Mouse (Mus musculus): ENCODE data around the gene H2afy. TPM values are rescaled to one million over a fixed set of nuclear protein-coding genes. Genes with fewer than 3 reads are reported as not detected.
A peak's percentile ranks its signal among the peaks of the same experiment; 100 is the strongest.

Gene H2afy
- polyA plus RNA-seq (2016; fragmentation: Nextera tagmentation; extraction: Ambion mirVana): 162 and 164 TPM in 2 replicates

DNA sequence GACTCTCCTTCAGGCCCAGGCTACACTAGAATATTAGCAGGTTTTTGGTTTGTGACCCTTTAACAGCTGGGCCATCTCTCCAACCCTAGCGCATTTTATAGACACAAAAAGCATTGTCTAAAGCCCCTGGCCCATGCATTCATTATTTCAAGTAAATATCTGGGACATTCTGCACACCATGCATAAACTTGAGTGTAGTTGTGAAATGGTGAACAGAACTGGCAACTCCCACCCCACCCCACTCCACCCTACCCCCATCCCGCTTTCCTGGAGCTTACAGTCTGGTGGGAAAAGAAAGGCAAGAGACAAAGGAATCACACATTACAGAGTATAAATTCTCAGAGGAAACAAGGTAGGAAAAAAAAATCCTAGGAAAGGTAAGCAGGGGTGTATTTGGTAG is at the start of gene H2afy:
TSS of gene H2afy (minus strand) at position 162 of the 400 bp plus-strand sequence.
- H3K9me3 ChIP-seq (replicated peaks): no peaks in the 10 kb centered on the region
- H3K4me3 ChIP-seq: peak within 1 kb of the TSS; percentile 94
- WGBS (ENCODE audit: insufficient replicate concordance): 89% methylated on average over 2 of the region's 2 CpGs
- H3K4me1 ChIP-seq: peaks cover 40% of the 10 kb centered on the region
- ATAC-seq: no peak
- peak within 1 kb of the TSS; percentile 79 for H3K27ac ChIP-seq
- peaks cover 7% of the 10 kb centered on the region; the same call in 1 of the 2 replicates for H3K36me3 ChIP-seq
- H3K27me3 ChIP-seq (replicated peaks): no peaks in the 10 kb centered on the region
- H3K4me2 ChIP-seq: peak within 1 kb of the TSS; percentile 95
- peak within 1 kb of the TSS; percentile 93 for H3K9ac ChIP-seq

DNA sequence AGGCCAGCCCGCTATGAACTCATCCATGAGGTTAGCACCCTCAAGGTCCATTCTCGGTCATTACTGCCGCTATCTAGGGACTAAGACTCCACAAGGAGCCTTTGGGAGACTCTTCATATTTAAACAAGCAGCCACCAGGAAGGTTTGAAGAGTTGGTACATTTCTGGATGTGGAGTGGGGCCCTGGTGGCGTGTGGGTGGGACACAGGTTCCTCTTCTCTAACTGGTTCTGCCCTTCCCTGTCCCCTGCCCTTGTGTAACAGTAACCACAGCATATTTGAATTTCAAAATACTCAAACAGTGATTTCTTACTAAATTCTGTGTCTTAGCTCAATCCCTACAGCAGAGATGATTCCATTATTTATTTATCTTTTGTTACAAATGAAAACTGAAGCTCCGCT is 47.5 kb upstream of the H2afy start:
- no peak overlapping the region for H3K27ac ChIP-seq
- H3K9me3 ChIP-seq (replicated peaks): no peaks in the 10 kb centered on the region
- H3K27me3 ChIP-seq (replicated peaks): no peaks in the 10 kb centered on the region
- no peaks in the 10 kb centered on the region for H3K4me1 ChIP-seq
- no peak overlapping the region for H3K4me2 ChIP-seq
- no peak overlapping the region for H3K4me3 ChIP-seq
- no peak for ATAC-seq
- H3K9ac ChIP-seq: no peak overlapping the region
- 60% methylated on average over 5 of the region's 5 CpGs for WGBS (ENCODE audit: insufficient replicate concordance)
- H3K36me3 ChIP-seq: no peaks in the 10 kb centered on the region

DNA sequence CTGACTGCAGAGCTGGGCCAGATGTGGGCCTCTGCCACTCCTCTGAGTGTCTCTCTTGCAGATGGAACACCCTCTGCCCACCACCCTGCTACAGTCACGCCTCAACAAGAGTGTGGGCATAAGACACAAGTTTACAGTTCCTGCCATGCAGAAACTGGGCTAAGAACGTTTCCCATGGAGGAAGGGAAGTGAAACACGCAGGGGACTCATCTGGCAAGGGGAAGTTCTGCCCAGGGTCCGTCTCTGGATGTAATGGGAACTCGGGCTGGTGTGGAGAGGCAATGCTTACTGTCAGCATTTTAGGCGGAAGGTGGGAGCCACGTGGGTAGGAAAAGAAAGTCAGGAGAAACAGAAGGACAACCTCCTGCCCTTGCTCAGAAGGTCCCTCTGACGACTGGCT is 45.3 kb upstream of the H2afy start:
- ATAC-seq: no peak
- Histone ChIP-seq H3K36me3 (no peaks in the 10 kb centered on the region), H3K27me3 (replicated peaks) (no peaks in the 10 kb centered on the region), H3K4me1 (no peaks in the 10 kb centered on the region), H3K4me2 (no peak overlapping the region), H3K9me3 (replicated peaks) (no peaks in the 10 kb centered on the region), H3K4me3 (no peak overlapping the region), H3K9ac (no peak overlapping the region), H3K27ac (no peak overlapping the region)
- WGBS (ENCODE audit: insufficient replicate concordance): 26% methylated on average over 8 of the region's 8 CpGs

DNA sequence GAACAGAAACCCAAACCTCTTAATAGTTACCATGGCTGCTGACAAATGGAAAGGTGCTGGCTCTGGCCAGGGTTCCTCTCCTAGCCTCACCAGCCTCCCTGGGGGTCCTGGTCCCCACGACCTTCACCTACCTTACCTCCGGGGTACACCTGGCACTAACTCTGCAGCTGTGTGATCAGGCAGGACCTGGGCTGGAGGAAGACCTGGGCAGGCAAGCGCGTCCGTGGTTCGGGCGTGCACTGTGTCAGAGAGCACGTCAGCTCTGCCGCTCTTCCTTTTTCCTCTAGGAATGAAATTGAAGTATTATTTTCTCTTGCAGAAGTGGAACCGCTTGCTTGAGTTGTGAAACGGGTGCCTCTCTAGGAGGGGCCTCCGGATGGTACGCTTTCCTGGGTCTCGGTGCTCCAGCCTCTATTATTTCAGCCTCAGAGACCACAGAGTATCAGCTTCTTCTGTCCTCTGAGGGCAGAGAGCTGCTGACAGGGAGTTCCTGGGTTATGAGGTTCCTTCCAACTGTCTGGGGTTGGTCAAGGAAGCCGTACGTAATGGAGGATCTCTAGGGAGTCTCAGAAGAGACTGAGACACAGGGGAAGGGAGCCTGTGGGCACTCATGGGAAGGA is 42.4 kb upstream of the H2afy start, which contains the start of gene Tifab:
TSS of gene Tifab (minus strand) at position 470 of the 620 bp plus-strand sequence.
- ATAC-seq: no peak
- 70% methylated on average over 16 of the region's 16 CpGs for WGBS (ENCODE audit: insufficient replicate concordance)
- Histone ChIP-seq H3K36me3 (no peaks in the 10 kb centered on the region), H3K27me3 (replicated peaks) (no peaks in the 10 kb centered on the region), H3K9ac (no peak within 1 kb of the TSS), H3K4me3 (peak within 1 kb of the TSS; percentile 8; the same call in 1 of the 2 replicates), H3K4me2 (no peak within 1 kb of the TSS), H3K4me1 (no peaks in the 10 kb centered on the region), H3K27ac (no peak within 1 kb of the TSS), H3K9me3 (replicated peaks) (no peaks in the 10 kb centered on the region)

DNA sequence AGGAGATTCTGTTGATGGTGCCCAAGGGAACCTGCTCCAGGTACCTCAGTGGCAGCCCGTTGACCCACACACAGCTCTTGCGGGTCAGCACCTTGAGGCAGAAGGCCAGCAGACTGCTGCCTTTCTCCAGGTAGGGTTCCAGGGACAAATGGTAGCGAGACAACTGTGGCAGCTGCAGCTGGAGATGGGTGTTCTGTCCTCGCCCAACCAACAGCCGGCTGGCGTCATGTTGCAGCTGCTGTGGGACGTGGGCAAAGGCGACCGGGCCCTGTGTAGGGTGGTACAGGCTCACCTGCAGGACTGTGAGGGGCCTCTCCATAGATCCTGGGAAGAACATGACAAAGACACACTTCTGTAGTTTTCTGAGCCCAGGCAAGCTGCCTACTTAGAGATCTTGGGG is 40.1 kb upstream of the H2afy start:
- Histone ChIP-seq H3K9me3 (replicated peaks) (no peaks in the 10 kb centered on the region), H3K4me3 (no peak overlapping the region), H3K36me3 (no peaks in the 10 kb centered on the region), H3K27ac (no peak overlapping the region), H3K4me1 (no peaks in the 10 kb centered on the region), H3K4me2 (no peak overlapping the region), H3K27me3 (replicated peaks) (no peaks in the 10 kb centered on the region), H3K9ac (no peak overlapping the region)
- WGBS (ENCODE audit: insufficient replicate concordance): 81% methylated on average over 9 of the region's 9 CpGs
- ATAC-seq: no peak

DNA sequence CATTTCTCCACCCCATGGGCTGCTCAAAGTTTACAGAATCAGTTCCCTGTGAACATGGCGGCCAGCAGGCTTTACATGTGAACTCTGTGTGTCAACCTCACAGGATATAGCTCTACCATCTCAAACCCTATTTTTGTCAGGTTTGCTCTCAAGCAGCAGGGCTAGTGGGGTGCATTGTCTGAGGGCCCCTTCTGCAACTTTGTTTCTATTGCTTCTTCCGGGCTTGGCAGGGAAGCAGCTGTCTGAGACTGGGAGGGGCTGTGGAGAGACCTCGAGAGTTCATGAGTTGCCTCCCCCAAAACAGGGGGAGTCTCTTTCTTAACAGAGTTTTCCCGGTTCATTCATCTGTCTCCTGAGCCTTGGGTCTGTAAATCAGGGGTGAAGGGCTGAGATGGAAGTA is 39.7 kb upstream of the H2afy start:
- no peak overlapping the region for H3K4me2 ChIP-seq
- 67% methylated on average over 4 of the region's 4 CpGs for WGBS (ENCODE audit: insufficient replicate concordance)
- H3K9ac ChIP-seq: no peak overlapping the region
- no peaks in the 10 kb centered on the region for H3K36me3 ChIP-seq
- H3K9me3 ChIP-seq (replicated peaks): no peaks in the 10 kb centered on the region
- H3K4me3 ChIP-seq: no peak overlapping the region
- no peak overlapping the region for H3K27ac ChIP-seq
- no peaks in the 10 kb centered on the region for H3K4me1 ChIP-seq
- no peaks in the 10 kb centered on the region for H3K27me3 ChIP-seq (replicated peaks)
- no peak for ATAC-seq

DNA sequence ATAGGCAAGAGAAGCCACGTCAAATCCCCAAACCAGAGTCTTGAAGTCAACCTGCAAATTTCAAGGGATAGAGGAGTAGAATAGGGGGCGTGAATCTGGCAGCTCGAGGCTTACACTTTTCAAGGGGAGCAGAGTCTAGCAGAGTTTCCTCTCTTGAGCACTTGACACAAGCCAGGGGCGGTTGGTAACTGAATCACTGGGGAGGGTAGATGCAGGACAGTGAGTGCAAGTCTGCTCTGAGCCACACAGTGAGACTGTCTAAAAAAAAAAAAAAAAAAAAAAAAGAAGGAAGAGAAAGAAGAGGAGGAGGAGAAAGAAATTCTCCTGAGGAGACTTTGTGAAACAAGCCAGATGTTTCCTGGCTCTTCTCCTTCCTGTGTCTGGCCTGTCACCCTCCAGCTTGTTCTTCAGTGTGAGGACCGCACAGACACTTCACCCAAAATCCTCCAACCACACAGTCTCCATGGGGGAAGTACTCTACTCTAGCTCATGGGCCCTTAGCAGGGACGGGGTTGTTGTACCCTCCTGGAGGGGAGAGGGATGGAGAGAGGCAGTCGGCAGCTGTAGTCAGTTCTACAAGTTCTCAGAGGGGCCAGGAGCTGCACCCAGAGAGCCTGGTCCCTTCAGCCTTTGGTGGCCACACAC is 36.9 kb upstream of the H2afy start:
- Histone ChIP-seq H3K9ac (no peak overlapping the region), H3K4me2 (no peak overlapping the region), H3K4me1 (no peaks in the 10 kb centered on the region), H3K4me3 (no peak overlapping the region), H3K36me3 (no peaks in the 10 kb centered on the region), H3K9me3 (replicated peaks) (no peaks in the 10 kb centered on the region), H3K27me3 (replicated peaks) (0 out of 2 replicates have a peak, but pooled peaks cover 6% of the 10 kb centered on the region), H3K27ac (peak overlapping the region; percentile 64)
- no peak for ATAC-seq
- WGBS (ENCODE audit: insufficient replicate concordance): 22% methylated on average over 7 of the region's 7 CpGs

DNA sequence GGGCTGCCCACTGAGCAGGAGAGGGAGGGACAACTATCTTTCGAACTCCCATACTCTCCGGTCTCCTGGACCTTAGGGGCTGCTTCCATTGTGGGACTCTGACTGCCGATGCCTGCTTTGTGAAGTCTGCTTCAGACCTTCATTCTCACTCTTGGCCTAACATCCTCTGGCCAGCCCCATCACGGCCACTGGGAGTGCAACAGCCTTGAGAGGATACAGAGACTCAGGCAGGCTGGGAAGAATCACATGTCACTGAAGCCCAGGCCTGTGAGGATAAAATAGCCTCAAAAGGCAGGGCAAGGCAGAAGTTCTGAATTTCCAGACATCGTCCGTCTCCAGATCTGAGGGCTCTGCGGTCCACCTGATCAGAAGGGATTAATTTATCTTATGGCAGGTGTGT is 35.9 kb upstream of the H2afy start:
- Histone ChIP-seq H3K4me2 (no peak overlapping the region), H3K4me1 (0 out of 2 replicates have a peak, but pooled peaks cover 4% of the 10 kb centered on the region), H3K36me3 (no peaks in the 10 kb centered on the region), H3K27ac (no peak overlapping the region), H3K27me3 (replicated peaks) (0 out of 2 replicates have a peak, but pooled peaks cover 6% of the 10 kb centered on the region), H3K9ac (no peak overlapping the region), H3K9me3 (replicated peaks) (no peaks in the 10 kb centered on the region), H3K4me3 (no peak overlapping the region)
- ATAC-seq: no peak
- 75% methylated on average over 7 of the region's 7 CpGs for WGBS (ENCODE audit: insufficient replicate concordance)

DNA sequence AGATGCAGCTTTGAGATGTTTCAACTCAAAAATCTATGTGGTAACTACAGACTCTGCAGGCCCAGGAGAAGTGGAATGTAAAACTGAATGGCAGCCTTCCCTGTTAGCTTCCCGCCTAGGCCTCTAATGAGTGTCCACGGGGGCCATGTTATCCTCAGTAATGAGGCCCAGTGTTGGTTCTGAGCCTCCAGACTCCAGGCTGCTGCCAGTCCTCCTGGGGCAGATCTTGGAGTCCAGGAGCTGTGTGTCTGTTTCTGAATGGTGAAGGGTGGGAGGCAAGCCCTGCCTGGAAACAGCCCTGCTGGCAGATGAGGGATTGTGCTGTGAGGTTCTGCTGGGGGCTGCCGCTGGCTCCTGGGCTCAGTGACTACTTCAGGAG is 32.2 kb upstream of the H2afy start:
- Histone ChIP-seq H3K36me3 (no peaks in the 10 kb centered on the region), H3K4me1 (0 out of 2 replicates have a peak, but pooled peaks cover 4% of the 10 kb centered on the region), H3K4me3 (no peak overlapping the region), H3K9me3 (replicated peaks) (no peaks in the 10 kb centered on the region), H3K9ac (no peak overlapping the region), H3K27ac (peak overlapping the region; percentile 14; the same call in 1 of the 2 replicates), H3K4me2 (no peak overlapping the region), H3K27me3 (replicated peaks) (0 out of 2 replicates have a peak, but pooled peaks cover 6% of the 10 kb centered on the region)
- WGBS (ENCODE audit: insufficient replicate concordance): 66% methylated on average over 3 of the region's 3 CpGs
- no peak for ATAC-seq

DNA sequence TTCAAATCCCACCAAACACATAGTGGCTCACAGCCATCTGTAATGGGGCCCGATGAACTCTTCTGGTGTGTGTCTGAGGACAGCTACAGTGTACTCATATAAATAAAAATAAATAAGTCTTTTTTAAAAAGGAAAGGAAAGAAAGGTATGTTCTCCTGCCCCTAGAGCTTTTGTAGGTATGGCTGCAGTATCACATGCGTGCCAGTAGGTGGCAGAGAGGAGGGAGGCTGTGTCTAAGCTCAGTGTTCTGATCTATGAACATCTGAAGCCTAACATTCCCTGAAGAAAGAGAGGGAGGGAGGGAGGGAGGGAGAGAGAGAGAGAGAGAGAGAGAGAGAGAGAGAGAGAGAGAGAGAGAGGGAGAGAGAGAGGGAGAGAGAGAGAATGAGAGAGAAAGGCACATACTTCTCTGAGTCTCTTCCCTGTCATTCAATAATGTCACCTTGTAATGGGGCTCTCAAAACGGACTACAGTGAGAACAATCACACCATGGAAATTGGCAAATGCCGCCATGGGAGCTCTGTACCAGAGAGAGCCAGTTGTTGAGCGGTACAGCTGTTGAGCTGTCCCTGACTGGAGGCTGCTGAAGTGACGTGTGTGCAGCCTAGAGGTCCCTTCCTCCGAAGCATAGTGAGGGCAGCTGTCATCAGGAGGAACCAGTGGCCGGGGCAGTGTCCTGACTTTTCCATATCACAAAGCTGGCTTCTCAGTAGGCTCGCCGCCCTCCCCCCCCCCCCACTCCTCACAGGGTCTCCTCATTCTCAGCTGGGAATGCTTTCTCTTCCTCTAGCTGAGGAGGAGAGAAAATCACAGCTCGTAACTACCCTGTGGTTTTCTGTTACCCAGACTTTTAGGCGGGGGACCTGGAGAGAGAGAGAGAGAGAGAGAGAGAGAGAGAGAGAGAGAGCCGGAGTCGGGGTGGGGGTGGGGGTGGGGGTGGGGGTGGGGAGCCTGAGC is 31.6 kb upstream of the H2afy start:
- Histone ChIP-seq H3K4me3 (no peak overlapping the region), H3K9me3 (replicated peaks) (no peaks in the 10 kb centered on the region), H3K27me3 (replicated peaks) (0 out of 2 replicates have a peak, but pooled peaks cover 6% of the 10 kb centered on the region), H3K4me2 (no peak overlapping the region), H3K4me1 (0 out of 2 replicates have a peak, but pooled peaks cover 4% of the 10 kb centered on the region), H3K9ac (no peak overlapping the region), H3K27ac (peak overlapping the region; percentile 30; the same call in 1 of the 2 replicates), H3K36me3 (no peaks in the 10 kb centered on the region)
- 27% methylated on average over 14 of the region's 14 CpGs for whole genome bisulfite sequencing (ENCODE audit: insufficient replicate concordance)
- no peak for ATAC-seq

DNA sequence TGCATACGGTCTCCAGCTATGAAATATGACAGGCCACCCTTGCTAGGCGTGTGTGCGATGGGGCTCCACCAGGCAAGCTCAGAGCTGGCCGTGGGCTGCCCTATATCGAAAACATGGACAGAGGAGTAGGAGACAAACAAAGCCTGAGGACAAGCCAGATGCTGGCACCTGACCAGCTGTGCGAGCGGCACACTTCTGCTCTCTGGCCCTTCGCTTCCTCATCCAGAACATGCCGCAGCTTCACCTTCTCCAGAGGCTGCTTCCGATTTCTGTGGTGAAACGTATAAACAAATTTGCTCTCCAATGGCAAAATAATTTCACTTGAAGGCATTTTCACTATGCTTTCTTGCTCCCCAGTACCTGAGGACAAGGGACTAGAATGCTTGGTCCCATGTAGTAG is 29.4 kb upstream of the H2afy start:
- 80% methylated on average over 11 of the region's 11 CpGs for WGBS (ENCODE audit: insufficient replicate concordance)
- peaks cover 5% of the 10 kb centered on the region; the same call in 1 of the 2 replicates for H3K27me3 ChIP-seq (replicated peaks)
- no peaks in the 10 kb centered on the region for H3K9me3 ChIP-seq (replicated peaks)
- ATAC-seq: no peak
- 0 out of 2 replicates have a peak, but pooled peaks cover 4% of the 10 kb centered on the region for H3K4me1 ChIP-seq
- H3K27ac ChIP-seq: no peak overlapping the region
- no peak overlapping the region for H3K4me3 ChIP-seq
- H3K36me3 ChIP-seq: no peaks in the 10 kb centered on the region
- no peak overlapping the region for H3K9ac ChIP-seq
- H3K4me2 ChIP-seq: no peak overlapping the region

Data from liver, embryonic 12.5 days (tissue).